Comparison of ENCODE assay signal across 30 mouse cellular contexts in genomic region chrX:136051219-136051618, GRCm38 (mm10). TPM values are rescaled to one million over a fixed set of nuclear protein-coding genes. Genes with fewer than 3 reads are reported as not detected.
"Had no signal": no experiment of that assay in that cellular context is flagged by ENCODE, and none has a peak within 500 bp of the region (broad histone marks: within the 10 kb centered on the region; RNA-seq: fewer than 3 reads in every experiment).

No protein-coding gene starts in this region.

- H3K4me2 ChIP-seq: heart, embryonic 11.5 days; hindbrain, embryonic 12.5 days; hindbrain, embryonic 14.5 days; intestine, embryonic 15.5 days; limb, embryonic 12.5 days had no signal

- H3K27me3 ChIP-seq: hindbrain, embryonic 12.5 days; intestine, embryonic 15.5 days had no signal

- H3K9ac ChIP-seq: hindbrain, embryonic 12.5 days; hindbrain, embryonic 14.5 days; intestine, embryonic 15.5 days; limb, embryonic 12.5 days had no signal

- H3K9me3 ChIP-seq: hindbrain, embryonic 10.5 days; hindbrain, embryonic 12.5 days; intestine, embryonic 15.5 days; limb, embryonic 10.5 days; limb, embryonic 12.5 days had no signal

- H3K4me1 ChIP-seq: hindbrain, embryonic 10.5 days; hindbrain, embryonic 12.5 days; intestine, embryonic 15.5 days; limb, embryonic 10.5 days; limb, embryonic 12.5 days had no signal

- DNase-seq: gastrocnemius, adult 2 months; gastrocnemius, postnatal 14 days; gastrocnemius, postnatal 36 days; heart, adult 11 months; heart, adult 2 months; heart, postnatal 10 days; heart, postnatal 4 days; kidney, adult 18-20 months; kidney, adult 8-10 months; kidney, postnatal 10 days; kidney, postnatal 25 days; kidney, postnatal 4 days had no signal

- ATAC-seq: forebrain, embryonic 16.5 days; hindbrain, embryonic 16.5 days; inflammation-experienced regulatory T-cells, adult 6 months; intestine, embryonic 15.5 days; intestine, postnatal 0 days had no signal

- H3K4me3 ChIP-seq: gastrocnemius, adult 2 months; heart, adult 2 months; hindbrain, embryonic 10.5 days; hindbrain, embryonic 12.5 days; intestine, embryonic 15.5 days; layer of hippocampus, adult 2 months; left cerebral cortex, adult 2 months; limb, embryonic 10.5 days; limb, embryonic 12.5 days had no signal

- H3K36me3 ChIP-seq: hindbrain, embryonic 10.5 days; hindbrain, embryonic 12.5 days; intestine, embryonic 15.5 days; limb, embryonic 10.5 days; limb, embryonic 12.5 days had no signal

- H3K27ac ChIP-seq: gastrocnemius, adult 2 months; heart, adult 2 months; hindbrain, embryonic 10.5 days; hindbrain, embryonic 12.5 days; hindbrain, embryonic 14.5 days; intestine, embryonic 15.5 days; layer of hippocampus, adult 2 months; left cerebral cortex, adult 2 months; limb, embryonic 10.5 days; limb, embryonic 12.5 days had no signal

RNA-seq across cellular contexts. Expression of gene Bex2, which starts 16.8 kb away (rescaled TPM):
- total RNA-seq: gastrocnemius, postnatal 36 days had no signal
- polyA plus RNA-seq: heart, adult 2 months had no signal

RNA-seq across cellular contexts. Expression of gene Arxes1, which starts 18.1 kb away (rescaled TPM):
- total RNA-seq: gastrocnemius, postnatal 36 days had no signal
- polyA plus RNA-seq: inflammation-experienced regulatory T-cells, adult 6 months had no signal

RNA-seq across cellular contexts. Expression of gene Nxf3, which starts 33.8 kb away (rescaled TPM):
- total RNA-seq: gastrocnemius, adult 2 months; gastrocnemius, postnatal 14 days; gastrocnemius, postnatal 36 days; heart, adult 2 months; heart, postnatal 10 days; heart, postnatal 4 days; layer of hippocampus, postnatal 25 days; left cerebral cortex, adult 2 months; left cerebral cortex, postnatal 14 days; left cerebral cortex, postnatal 36 days had no signal
- polyA plus RNA-seq: hindbrain, embryonic 10.5 days; hindbrain, embryonic 12.5 days; hindbrain, embryonic 14.5 days; hindbrain, embryonic 16.5 days; inflammation-experienced regulatory T-cells, adult 6 months; intestine, embryonic 15.5 days; kidney, embryonic 14.5 days; kidney, embryonic 16.5 days; limb, embryonic 10.5 days; limb, embryonic 12.5 days had no signal
